Mouse (Mus musculus) midbrain, embryonic 10.5 days (tissue): Measurements from ENCODE around the gene Spag4. TPM values are rescaled to one million over a fixed set of nuclear protein-coding genes. Genes with fewer than 3 reads are reported as not detected.

Experiments
- DNase-seq: peaks from one replicate; pipeline ENCODE4 v3.0.0-alpha.2; 2017; ENCODE audit warnings: low spot score
- H3K27ac ChIP-seq: fragments of 300-500 bp; sonication (generic); replicated peaks from 2 replicates; pipeline ENCODE4 v1.5.1; 2016; ENCODE audit warnings: mild to moderate bottlenecking
- H3K27me3 ChIP-seq: fragments of 300-500 bp; sonication (generic); 2 replicates; pipeline ENCODE4 v1.6.1; 2016; ENCODE audit warnings: low read depth, mild to moderate bottlenecking; ENCODE audit not compliant: poor library complexity, severe bottlenecking
- H3K36me3 ChIP-seq: fragments of 300-500 bp; sonication (generic); 2 replicates; pipeline ENCODE4 v1.6.1; 2016; ENCODE audit warnings: mild to moderate bottlenecking, moderate library complexity
- H3K4me1 ChIP-seq: fragments of 300-500 bp; sonication (generic); 2 replicates; pipeline ENCODE4 v1.6.1; 2016
- H3K4me3 ChIP-seq: fragments of 300-500 bp; sonication (generic); 2 replicates; pipeline ENCODE4 v1.5.1; 2016; ENCODE audit warnings: mild to moderate bottlenecking, moderate library complexity
- H3K9me3 ChIP-seq: fragments of 300-500 bp; sonication (generic); replicated peaks from 2 replicates; pipeline ENCODE4 v1.6.1; 2016; ENCODE audit warnings: mild to moderate bottlenecking
- WGBS: fragments of 180-500 bp; shearing (Covaris S2); methylation state at CpG from one replicate; pipeline ENCODE4 v1.1.7; 2016; 5-methylcytosine and 5-hydroxymethylcytosine counted together
- polyA plus RNA-seq: library from polyadenylated mRNA; unstranded; fragments of >200 nt; fragmentation: Nextera tagmentation; extraction: Ambion mirVana; gene quantifications from 2 replicates; pipeline ENCODE4 v1.2.1, GENCODE M21; 2016

Gene Spag4
- polyA plus RNA-seq, result 6.1 and 6.5 TPM in 2 replicates

DNA sequence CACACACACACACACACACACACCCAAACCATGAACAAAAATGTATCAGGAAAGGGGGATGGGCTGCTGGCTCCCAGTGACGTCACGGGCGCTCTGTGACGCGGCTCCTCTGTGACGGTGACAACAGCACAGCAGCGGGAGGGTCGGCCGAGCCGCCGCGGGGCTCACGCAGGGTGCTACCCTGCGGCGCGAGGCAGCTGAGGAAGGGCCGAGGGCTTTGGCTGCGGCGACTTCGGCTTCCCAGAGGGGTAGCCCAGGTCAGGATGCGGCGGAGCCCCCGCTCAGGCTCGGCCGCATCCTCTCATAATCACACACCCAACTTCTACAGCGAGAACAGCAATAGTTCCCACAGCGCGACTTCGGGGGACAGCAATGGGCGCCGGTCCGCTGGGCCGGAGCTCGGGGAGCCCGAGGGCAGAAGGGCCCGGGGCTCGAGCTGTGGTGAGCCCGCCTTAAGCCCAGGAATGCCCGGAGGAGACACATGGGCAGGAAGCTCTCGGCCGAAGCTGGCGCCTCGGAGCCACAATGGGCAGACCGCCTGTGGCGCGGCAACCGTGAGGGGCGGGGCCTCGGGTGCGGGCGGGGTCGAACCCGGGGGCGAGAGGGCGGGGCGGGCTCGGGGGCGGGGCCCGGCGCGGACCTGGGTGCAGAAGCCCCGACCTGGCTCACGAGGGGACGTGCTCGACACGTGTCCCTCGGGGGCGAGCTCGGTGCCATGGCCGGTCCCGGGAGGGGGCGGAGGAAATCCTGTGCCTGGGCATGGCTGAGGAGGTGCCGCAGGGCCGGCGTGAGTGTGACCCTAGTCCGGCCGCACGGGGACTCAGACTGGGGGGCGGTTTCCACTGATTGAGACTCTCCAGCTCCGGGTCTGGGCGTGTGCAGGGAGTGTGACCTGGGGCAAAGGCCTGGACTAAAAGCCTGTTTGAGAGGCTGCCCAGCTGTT, at the start of gene Spag4:
TSS of gene Spag4 (plus strand) at position 77 of the 943 bp plus-strand sequence.
- Histone ChIP-seq H3K4me3 (peak within 1 kb of the TSS; percentile 73), H3K9me3 (no peaks in the 10 kb centered on the region), H3K36me3 (peaks cover 36% of the 10 kb centered on the region), H3K27me3 (peaks cover 4% of the 10 kb centered on the region; the same call in 1 of the 2 replicates), H3K27ac (peak within 1 kb of the TSS; percentile 95), H3K4me1 (peaks cover 25% of the 10 kb centered on the region)
- under 1% methylated on average over 81 of the region's 81 CpGs for WGBS
- DNase-seq, result peak; percentile 87

DNA sequence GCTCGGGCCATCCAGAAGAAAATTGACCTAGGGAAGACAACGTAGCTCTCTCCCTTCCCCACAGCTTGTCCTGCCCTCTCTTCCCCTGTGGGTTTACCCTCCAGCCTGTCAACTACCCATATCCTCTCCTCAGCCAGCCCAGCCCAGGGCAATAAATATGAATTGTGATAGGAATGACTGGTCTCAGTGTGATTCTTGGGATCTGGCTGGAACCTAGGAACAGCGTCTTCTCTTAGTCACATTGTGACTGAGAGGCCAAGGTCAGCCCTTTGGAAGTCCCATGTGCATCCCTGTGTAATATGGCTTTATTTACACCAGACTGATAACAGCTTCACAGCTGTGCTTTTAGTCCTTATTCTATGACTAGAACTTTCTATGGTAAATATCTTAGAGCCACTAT, 46.9 kb upstream of the Spag4 start:
- Histone ChIP-seq H3K9me3 (no peaks in the 10 kb centered on the region), H3K27ac (no peak overlapping the region), H3K4me3 (no peak overlapping the region), H3K36me3 (peaks cover 74% of the 10 kb centered on the region), H3K4me1 (no peaks in the 10 kb centered on the region), H3K27me3 (no peaks in the 10 kb centered on the region)
- no peak for DNase-seq
- 95% methylated on average over 3 of the region's 3 CpGs for whole genome bisulfite sequencing

DNA sequence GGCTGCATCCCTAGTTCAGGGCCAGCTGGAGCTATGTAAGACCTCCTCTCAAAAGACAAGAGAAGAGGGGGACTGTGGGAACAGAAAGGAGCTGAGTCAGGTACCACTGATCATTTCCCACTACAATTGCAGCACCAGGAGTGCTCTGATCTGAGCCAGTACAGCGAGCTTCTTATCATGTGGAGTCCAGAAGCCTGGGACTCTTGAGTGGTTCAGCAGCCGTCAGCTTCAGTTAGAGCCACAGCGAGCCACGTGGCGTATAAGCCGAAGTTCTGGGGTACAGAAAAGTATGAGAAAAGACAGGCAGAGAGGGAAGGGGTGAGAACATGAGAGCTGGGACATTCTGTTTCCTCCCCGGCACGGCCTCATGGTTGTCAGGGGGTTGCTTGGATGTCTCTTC, 43.8 kb upstream of the Spag4 start:
- H3K27me3 ChIP-seq, result no peaks in the 10 kb centered on the region
- no peaks in the 10 kb centered on the region for H3K9me3 ChIP-seq
- peaks cover 43% of the 10 kb centered on the region for H3K36me3 ChIP-seq
- 90% methylated on average over 8 of the region's 8 CpGs for WGBS
- no peak overlapping the region for H3K27ac ChIP-seq
- H3K4me1 ChIP-seq, result no peaks in the 10 kb centered on the region
- DNase-seq, result no peak
- no peak overlapping the region for H3K4me3 ChIP-seq

DNA sequence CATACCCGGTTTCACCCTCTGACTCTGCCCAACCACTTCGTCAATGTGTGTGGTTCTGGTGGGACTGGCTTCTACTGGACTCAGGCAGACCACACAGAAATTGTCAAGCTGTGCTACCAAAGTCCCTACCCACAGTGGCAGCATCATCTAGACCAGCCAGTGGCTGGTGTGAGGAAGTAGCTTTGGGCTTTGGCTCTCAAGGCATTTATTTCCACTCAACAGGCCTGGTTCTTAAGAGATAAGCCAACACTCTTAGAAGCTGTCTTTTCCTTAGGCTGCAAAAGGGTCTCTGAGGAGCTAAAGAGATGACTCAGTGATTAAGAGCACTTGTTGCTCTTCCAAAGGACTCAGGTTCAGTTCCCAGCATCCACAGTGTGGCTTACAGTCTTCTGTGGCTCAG, 43.2 kb upstream of the Spag4 start:
- Histone ChIP-seq H3K9me3 (no peaks in the 10 kb centered on the region), H3K4me3 (no peak overlapping the region), H3K27ac (no peak overlapping the region), H3K4me1 (no peaks in the 10 kb centered on the region), H3K27me3 (no peaks in the 10 kb centered on the region), H3K36me3 (peaks cover 37% of the 10 kb centered on the region)
- DNase-seq, result no peak
- 87% methylated on average over 2 of the region's 2 CpGs for WGBS

DNA sequence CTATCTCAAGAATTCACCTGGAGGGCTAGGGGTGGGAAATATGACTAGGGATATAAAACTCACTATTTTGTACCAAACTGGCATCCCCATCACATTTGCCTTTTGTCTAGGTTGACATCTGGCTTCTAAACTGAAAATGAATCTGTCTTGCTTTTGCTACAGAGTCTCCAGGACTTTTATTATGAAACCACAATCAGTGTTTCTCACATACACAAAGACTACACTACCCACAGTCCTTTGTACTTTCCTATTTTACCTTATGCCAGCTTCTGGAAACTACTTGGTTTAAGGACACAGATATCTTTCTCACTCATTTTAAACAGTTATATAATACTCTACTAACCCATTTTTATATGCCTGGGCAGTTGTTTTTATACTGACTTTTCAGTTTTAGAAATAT, 39.5 kb upstream of the Spag4 start:
- Histone ChIP-seq H3K27me3 (no peaks in the 10 kb centered on the region), H3K9me3 (no peaks in the 10 kb centered on the region), H3K4me3 (no peak overlapping the region), H3K4me1 (no peaks in the 10 kb centered on the region), H3K36me3 (0 out of 2 replicates have a peak, but pooled peaks cover 3% of the 10 kb centered on the region), H3K27ac (no peak overlapping the region)
- no peak for DNase-seq

DNA sequence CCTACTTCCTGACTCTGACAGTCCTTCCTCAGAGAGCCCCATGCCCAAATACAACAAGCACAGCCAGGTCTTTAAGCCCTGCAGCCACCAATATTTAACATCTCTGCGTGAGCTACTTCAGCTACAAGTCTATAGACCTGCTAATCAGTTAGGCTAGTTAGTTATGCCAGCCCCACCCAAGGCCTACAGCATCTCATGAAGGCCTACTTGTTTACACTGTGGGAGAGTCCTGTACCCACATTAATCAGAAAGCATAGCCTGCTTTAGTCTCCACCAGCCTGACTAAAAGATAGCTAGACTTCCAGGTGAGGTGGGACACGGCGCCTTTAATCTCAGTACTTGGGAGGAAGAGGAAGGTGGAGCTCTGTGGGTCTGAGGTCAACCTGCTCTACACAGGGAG, 25.6 kb upstream of the Spag4 start:
- no peaks in the 10 kb centered on the region for H3K36me3 ChIP-seq
- no peak for DNase-seq
- no peak overlapping the region for H3K27ac ChIP-seq
- H3K4me3 ChIP-seq, result no peak overlapping the region
- WGBS, result 91% methylated on average over 3 of the region's 3 CpGs
- H3K27me3 ChIP-seq, result no peaks in the 10 kb centered on the region
- no peaks in the 10 kb centered on the region for H3K9me3 ChIP-seq
- H3K4me1 ChIP-seq, result no peaks in the 10 kb centered on the region

DNA sequence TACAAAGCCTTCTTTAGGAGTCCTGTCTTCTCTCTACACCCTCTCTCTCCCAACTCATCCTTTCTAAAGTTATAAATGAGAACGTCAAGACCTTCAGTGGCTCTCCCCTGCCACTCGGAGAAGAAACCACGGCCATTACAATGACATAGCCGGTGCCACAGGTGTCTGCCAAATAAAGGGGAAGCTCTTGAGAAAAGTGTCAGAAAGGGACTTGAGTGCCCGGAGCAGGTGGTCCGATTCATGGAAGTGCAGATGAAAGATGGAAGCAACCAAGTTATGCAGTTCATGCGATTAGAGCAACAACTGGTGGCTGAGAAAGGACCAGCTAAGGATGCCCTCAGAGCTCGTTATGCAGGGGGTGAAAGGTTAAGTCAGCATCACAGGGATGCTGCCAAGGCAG, 22.1 kb upstream of the Spag4 start:
- no peak overlapping the region for H3K27ac ChIP-seq
- 86% methylated on average over 8 of the region's 8 CpGs for WGBS

DNA sequence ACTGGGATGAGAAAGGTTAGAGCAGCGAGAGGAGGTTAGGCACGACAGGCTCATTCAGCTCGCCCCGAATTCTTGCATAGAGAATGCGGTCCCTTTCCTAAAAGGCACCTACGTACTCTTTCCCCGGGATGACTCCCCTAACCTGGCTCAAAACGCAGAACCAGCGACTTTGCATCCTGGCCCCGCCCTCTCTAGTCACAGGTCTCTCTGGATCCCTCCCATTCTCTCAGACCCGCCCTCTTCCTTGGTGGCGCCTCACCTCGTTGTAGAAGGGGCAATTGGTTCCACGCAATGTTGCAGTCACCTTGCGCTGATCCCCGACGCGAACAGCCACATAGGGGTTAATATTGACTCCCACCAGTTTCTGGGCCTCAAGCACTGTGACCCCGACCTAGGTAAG, 17.0 kb upstream of the Spag4 start:
- Histone ChIP-seq H3K9me3 (no peaks in the 10 kb centered on the region), H3K4me3 (no peak overlapping the region), H3K4me1 (no peaks in the 10 kb centered on the region), H3K27me3 (peaks cover 27% of the 10 kb centered on the region), H3K27ac (no peak overlapping the region), H3K36me3 (no peaks in the 10 kb centered on the region)
- DNase-seq, result no peak
- 6% methylated on average over 19 of the region's 19 CpGs for WGBS

More for the DNA sequence above, 22.1 kb upstream of the Spag4 start:
- Histone ChIP-seq H3K36me3 (no peaks in the 10 kb centered on the region), H3K27me3 (peaks cover 11% of the 10 kb centered on the region), H3K4me3 (no peak overlapping the region), H3K9me3 (no peaks in the 10 kb centered on the region), H3K4me1 (no peaks in the 10 kb centered on the region)
- no peak for DNase-seq

DNA sequence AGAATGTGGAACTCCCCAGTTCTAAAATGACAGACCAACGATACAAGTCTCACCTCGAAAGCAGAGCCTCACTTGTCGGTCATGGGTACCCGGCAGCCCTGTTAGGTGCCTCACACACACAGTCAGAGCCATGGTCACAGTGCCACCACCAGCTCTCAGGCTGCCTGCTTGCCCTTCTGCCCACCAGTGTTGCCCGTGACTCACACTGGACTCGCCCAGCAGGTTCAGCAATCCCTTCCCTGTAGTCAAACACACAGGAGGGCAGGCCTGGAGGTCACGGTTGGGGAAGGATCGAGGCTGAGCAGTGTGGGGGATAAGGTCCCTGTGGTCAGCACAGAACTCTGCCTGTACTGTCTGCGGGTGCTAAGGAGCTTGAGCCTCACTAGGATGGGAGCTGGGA, 12.2 kb upstream of the Spag4 start, which contains the start of gene Fer1l4:
TSS of gene Fer1l4 (minus strand) at position 132 of the 400 bp plus-strand sequence.
- 88% methylated on average over 9 of the region's 9 CpGs for WGBS
- DNase-seq, result no peak
- H3K27me3 ChIP-seq, result peaks cover 16% of the 10 kb centered on the region

DNA sequence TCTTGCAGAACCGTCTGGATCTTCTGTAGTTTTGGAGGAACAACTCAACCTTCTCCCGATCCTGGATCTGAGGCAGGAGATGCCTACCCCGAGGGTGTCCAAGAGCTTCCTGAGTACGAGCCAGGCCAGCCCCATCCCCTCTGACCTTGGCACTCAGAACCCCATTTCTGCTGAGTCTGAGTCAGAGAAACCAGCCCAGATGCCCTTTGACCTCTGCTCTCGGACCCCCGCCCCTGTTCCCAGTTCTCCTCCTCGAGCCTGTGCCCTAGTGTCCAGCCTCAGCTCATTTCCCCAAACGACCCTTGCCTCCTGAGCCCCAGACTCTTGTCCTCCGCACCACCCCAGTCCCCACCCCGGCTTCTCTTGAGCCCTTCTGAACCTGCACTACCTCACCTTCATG, 1.2 kb downstream of the Spag4 start:
- DNase-seq, result no peak
- peaks cover 4% of the 10 kb centered on the region; the same call in 1 of the 2 replicates for H3K27me3 ChIP-seq
- peak overlapping the region; percentile 73 for H3K4me3 ChIP-seq
- peak overlapping the region; percentile 95 for H3K27ac ChIP-seq
- H3K4me1 ChIP-seq, result peaks cover 25% of the 10 kb centered on the region
- H3K36me3 ChIP-seq, result peaks cover 44% of the 10 kb centered on the region
- WGBS, result 39% methylated on average over 10 of the region's 10 CpGs
- no peaks in the 10 kb centered on the region for H3K9me3 ChIP-seq

More for the DNA sequence above, 12.2 kb upstream of the Spag4 start, which contains the start of gene Fer1l4:
- no peaks in the 10 kb centered on the region for H3K9me3 ChIP-seq
- no peaks in the 10 kb centered on the region for H3K4me1 ChIP-seq
- H3K27ac ChIP-seq, result no peak within 1 kb of the TSS
- no peak within 1 kb of the TSS for H3K4me3 ChIP-seq
- no peaks in the 10 kb centered on the region for H3K36me3 ChIP-seq

DNA sequence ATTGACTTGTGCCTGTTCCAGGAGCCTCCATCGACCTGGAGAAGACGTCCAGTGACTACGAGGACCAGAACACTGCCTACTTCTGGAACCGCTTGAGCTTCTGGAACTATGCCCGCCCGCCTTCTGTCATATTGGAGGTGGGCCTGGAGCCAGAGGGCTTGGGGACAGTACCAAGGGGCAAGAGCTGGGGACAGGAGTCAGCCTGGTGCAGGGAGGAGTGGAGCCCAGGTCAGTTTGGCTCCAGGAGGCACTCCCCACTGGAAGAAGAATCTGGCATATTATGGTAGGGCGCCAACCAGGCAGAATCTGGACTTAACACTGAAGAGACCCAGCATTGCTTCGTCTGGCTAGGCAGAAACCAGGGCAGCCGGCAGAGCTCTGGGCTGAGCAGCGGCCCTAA, 2.9 kb downstream of the Spag4 start:
- Histone ChIP-seq H3K36me3 (peaks cover 62% of the 10 kb centered on the region), H3K9me3 (no peaks in the 10 kb centered on the region), H3K4me1 (peaks cover 25% of the 10 kb centered on the region), H3K4me3 (no peak overlapping the region), H3K27me3 (peaks cover 4% of the 10 kb centered on the region; the same call in 1 of the 2 replicates), H3K27ac (no peak overlapping the region)
- WGBS, result 93% methylated on average over 10 of the region's 10 CpGs
- no peak for DNase-seq

DNA sequence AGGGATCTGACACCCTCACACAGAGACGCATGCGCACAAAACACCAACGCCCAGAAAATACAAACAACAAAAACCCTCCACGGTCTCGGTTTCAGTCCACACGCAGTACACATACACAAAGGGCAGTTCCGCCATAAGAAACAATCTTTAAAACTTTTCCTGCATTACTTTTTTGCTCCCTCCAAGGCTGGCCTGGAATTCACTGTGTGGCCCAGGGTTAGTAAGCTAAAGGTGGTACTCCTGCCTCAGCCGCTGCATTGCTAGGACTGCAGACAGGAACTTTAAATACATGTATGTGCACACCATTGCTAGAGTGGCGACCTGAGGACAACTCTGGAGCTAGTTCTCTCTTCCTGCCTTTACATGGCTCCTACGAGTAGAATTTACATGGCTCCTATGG, 6.3 kb downstream of the Spag4 start:
- WGBS, result 96% methylated on average over 10 of the region's 10 CpGs
- no peaks in the 10 kb centered on the region for H3K9me3 ChIP-seq

DNA sequence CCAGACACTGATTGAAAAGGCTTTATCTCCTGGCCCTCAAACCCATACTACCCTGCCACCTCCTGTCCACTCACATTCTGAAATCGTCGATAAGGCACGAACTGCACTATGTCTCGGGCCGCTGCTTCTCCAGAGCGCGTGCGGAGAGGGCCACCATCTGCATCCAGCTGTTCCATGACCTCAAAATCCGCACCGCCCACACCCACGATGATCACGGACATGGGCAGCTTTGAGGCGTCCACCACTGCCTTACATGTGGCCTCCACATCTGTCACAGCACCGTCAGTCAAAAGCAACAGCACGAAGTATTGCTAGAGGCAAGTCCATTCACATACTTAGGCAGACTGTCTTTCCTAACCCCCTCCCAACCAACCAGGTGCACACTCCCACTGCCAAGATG, 8.8 kb downstream of the Spag4 start:
- peaks cover 100% of the 10 kb centered on the region for H3K36me3 ChIP-seq

More for the DNA sequence above, 6.3 kb downstream of the Spag4 start:
- Histone ChIP-seq H3K4me3 (no peak overlapping the region), H3K27ac (no peak overlapping the region), H3K27me3 (peaks cover 2% of the 10 kb centered on the region; the same call in 1 of the 2 replicates), H3K4me1 (peaks cover 11% of the 10 kb centered on the region), H3K36me3 (peaks cover 95% of the 10 kb centered on the region)
- no peak for DNase-seq

More for the DNA sequence above, 8.8 kb downstream of the Spag4 start:
- no peaks in the 10 kb centered on the region for H3K4me1 ChIP-seq
- WGBS, result 97% methylated on average over 15 of the region's 15 CpGs
- H3K9me3 ChIP-seq, result no peaks in the 10 kb centered on the region
- H3K27me3 ChIP-seq, result no peaks in the 10 kb centered on the region
- no peak overlapping the region for H3K27ac ChIP-seq
- DNase-seq, result no peak
- H3K4me3 ChIP-seq, result no peak overlapping the region
